Mouse (Mus musculus) cerebellum, postnatal 4 days (tissue): ENCODE results near the gene Banf2.

Experiments
- DNase-seq, 2 experiments: peaks; one replicate each; pipeline ENCODE4 v3.0.0; 2022; ENCODE audit warnings: low spot score in 2 of 2, mixed read lengths in 1 of 2

The Banf2 gene

GRCm38 (mm10) chr2:144101463-144101961 lies 68.7 kb downstream of the Banf2 start:
- DNase-seq, result no peak

- DNase-seq, result no peak
These were observed 74.5 kb downstream of the Banf2 start for GRCm38 (mm10) chr2:144107374-144107773.

- no peak for DNase-seq
These were observed 75.0 kb downstream of the Banf2 start for GRCm38 (mm10) chr2:144107810-144108209.

DNA sequence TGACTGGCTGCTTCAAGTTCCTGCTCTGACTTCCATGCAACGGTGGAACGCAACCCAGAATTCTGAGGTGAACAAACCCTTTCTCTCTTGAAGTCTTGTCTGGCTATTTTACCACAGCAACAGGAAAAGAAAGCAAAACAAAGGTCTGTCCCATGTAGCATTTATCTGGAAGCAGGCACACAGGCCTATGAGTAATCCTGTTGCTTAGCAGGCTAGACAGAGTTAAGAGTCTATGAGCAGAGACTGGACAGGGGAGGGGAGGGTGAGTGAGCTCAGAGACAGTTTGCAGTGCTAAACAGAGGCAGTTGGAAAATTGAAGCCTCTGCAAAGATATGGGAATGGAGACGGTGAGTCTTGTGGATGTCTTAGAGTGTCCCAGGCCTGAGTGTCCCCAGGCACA lies 75.5 kb downstream of the Banf2 start:
- DNase-seq, result no peak

- no peak for DNase-seq
These were observed 79.1 kb downstream of the Banf2 start for GRCm38 (mm10) chr2:144111966-144112365.

DNA sequence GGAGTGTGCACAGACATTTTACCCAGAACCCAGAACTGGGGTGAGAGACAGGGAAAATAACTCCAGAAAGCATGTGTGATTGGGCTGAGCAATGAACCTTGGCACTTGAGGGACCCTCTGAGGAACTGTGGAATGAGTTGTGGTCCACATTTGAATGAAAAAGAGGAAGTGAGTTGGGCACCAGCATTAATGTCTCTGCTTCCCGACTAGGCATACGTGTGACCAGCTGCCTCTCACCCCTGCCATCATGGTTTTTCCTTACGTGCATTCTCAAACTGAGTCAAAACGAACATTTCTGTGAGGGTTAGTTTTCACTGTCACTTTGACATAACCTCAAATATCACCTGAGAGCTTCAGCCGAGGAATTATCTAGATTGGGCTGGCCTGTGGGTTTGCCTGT lies 79.8 kb downstream of the Banf2 start:
- DNase-seq, result no peak

- DNase-seq, result no peak
These were observed 85.2 kb downstream of the Banf2 start for GRCm38 (mm10) chr2:144118061-144118460.

- peak in 1 of 2 experiments; percentile 28 for DNase-seq
These were observed 87.4 kb downstream of the Banf2 start for GRCm38 (mm10) chr2:144120186-144120823.

DNA sequence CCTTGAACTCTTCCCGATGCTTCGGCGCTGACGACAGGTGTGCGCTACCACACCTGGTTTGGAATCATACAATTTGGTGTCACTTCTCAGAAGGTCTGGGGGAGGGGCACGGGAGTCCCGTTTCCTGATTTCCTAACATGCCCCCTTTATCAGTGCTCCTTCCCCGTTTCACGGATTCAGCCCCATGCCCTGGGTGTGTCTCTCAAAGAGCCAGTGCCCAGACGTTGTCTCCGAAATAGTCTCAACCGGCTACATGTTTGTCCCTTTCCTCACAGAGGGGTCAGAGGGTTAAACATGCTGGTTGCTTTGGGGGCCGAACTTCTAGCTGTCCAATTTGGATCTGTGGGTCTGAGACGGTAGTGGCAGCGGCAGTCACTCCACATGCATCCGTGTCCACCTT lies 89.2 kb downstream of the Banf2 start:
- DNase-seq, result no peak
